Mouse (Mus musculus) spleen, adult 18-20 months (tissue): ENCODE measurements at regions not wholly inside any gene's neighbourhood (a gene's known extent, or its start where the extent isn't known, plus 50 kb on each side); places are given as distances from the start of the nearest gene placed in this dataset.

Source experiments
- DNase-seq, 2 experiments: peaks; one replicate each; pipeline ENCODE4 v3.0.0; 2022; ENCODE audit warnings: mixed read lengths in 2 of 2

DNA sequence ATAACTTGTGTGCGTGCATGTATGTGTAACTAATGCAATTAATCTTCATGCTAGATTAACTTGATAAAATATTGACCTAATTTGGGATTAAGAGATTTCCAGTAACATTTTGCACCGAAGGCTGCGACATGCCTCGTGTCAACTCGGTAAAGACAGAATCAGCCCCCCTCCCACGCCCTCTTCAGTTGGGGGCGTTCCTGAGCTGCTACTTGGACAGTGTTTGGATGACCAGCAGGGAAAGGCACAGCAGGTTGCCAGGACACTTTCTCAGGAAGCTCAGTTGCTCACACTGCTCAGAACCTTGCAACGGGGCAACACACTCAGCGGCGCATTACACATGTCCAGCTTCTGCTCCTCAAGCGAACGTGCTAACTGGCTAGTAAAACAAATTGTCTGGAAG is 326.2 kb upstream of the Fam241a start:
- no peak for DNase-seq

DNA sequence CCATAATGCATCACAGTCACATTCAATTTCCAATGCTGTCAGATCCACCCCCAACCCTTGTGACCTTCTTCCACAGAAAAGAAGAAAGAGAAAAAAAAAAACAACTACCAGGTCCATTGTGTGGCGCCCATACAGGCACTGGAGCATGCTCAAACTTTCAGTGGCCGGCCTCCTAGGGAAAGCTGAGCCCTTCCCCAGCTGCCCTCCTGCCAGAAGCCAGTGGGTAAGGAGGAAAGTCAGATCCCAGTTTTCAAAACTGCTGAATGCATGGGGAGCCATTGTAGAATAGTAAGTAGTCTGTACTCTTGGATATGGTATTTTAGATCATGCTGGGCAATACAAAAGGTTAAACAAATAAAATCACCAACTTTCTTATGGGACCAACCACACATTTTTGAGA is 325.5 kb upstream of the Fam241a start:
- DNase-seq: no peak

DNA sequence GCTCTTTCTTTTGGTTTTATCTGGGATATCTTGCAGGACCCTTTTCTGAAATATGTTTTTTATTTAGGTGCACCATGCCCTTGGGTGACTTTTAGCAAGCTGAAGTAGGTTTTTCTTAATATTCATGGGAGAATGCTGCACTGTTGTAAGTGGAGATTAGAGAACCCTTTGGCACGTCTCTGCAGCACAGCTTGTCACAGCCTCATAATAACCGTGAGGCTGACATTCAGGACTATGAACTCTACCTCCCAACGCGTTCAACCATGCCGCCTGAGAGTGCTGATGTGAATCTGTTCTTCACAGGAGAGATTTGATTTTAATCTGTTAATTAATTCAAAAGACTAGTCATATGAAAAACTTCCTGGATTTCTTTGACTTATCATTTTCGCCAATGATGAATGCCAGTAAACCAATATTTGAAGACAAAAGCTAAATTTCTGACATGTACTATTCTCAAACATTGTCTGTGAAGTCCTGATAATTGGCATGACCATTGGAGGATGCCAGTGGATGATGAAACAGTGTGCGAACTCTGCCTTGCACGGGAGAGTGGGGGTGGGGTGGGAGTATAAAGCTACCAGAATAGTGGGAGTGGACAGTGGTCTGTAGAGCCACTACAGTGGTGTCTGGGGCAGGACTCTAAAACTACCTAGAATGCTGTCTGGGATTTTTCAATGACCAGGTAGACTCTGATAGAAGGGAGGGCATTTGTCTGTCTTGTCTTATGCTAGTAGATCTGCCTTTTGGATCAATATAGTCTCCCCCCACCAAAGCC is 324.8 kb upstream of the Fam241a start:
- no peak for DNase-seq

DNA sequence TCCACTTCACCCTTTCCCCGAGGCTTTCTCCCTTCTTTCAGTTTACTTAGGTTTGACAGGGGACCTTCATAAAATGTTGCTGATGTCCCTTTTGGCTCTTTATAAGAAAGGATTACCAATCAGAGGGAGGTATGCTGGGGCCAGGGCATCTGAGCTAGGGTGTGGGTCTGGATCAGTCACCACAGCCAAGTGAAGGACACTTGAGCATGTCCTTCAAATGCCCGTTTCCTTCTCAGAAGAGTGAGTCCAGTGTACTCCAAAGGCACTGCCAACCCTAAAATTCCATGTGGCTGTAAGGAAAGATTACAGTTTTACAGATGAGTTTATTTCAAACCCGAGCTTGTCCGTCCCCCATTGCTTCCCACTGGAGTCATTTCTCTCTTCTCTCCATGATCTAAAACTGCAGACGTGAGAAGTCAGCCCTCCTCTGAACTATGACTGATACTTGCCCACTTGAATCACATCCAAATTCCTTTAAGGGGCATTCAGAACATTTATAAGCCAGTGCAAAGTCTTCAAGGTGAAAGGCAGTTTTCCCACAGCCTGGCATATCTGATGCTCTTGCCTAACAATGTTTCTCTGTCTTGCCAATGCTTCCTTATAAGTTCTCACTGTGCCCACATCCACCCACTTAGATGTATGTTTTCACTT is 321.8 kb upstream of the Fam241a start:
- no peak for DNase-seq

DNA sequence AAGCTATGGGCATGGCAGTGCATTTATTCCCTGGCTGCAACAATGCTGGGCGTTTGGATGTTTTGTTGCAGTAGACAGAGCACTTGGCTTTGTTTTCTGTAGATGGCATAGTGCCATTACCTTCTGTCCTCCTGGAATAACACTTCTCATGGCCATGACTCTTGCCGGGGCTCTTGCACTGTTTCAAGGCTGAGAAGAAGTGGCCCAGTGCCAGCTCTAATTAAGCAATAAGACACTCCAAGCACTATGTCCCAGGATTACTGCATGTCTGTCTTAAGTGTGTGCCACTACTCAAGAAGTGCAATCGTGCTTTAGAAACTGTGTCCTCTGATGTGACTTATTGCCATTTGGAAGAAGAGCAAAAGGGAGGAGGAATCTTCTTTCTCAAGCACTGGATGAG is 316.1 kb upstream of the Fam241a start:
- no peak for DNase-seq

DNA sequence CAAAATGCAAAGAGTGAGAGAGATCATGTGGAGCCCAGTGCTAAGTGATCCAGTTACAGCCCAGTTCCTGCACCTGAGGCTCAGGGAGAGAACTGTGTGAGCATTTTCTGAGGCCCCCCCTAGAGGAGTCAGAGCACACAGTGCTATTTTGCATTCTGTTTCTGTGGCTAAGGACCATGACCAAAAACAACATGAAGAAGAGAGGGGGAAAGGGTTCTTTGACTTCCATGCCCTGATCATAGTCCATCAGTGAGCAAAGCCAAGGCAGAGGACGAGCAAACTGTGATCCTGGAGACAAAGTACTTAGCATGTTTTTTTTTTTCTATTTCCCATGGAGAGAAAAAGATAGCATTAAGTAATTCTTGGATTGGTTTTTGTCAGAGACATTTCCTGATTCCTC is 314.5 kb upstream of the Fam241a start:
- DNase-seq: no peak

DNA sequence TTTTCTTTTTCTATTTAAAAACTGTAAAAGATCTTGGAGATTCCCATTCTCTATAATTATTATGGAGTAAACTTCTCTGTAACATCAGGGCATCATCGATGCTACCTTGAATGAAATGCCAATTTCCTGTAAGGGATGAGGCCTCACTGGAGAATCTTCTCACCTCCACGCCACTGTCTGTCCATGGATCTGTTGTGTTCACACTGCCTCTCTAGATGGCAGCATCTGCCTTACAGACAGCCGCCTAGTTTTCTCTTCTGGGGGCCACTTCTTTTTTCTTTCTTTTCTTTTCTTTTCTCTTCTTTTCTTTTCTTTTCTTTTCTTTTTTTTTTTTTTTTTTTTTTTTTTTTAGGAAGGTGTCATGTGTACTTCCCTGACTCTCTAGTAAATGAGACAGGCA is 310.8 kb upstream of the Fam241a start:
- no peak for DNase-seq

DNA sequence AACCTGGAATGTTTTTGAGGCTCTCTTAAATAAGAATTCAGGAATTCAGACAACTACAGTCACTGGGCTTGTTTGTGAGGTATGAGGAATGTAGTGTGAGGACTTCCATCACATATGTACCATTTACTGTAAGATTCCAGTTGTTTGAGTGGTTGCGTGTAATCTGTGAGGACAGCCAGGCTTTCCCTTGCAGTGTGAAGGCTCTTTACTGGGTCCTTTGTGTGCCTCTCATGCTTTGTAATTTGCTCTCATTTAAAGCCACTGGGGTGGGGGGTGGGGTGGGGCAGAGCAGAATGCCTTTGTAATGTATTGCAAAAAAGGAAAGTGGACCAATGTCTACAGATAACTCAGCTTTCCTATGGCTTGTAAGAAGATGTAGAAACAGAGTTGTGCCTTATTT is 310.4 kb upstream of the Fam241a start:
- no peak for DNase-seq

DNA sequence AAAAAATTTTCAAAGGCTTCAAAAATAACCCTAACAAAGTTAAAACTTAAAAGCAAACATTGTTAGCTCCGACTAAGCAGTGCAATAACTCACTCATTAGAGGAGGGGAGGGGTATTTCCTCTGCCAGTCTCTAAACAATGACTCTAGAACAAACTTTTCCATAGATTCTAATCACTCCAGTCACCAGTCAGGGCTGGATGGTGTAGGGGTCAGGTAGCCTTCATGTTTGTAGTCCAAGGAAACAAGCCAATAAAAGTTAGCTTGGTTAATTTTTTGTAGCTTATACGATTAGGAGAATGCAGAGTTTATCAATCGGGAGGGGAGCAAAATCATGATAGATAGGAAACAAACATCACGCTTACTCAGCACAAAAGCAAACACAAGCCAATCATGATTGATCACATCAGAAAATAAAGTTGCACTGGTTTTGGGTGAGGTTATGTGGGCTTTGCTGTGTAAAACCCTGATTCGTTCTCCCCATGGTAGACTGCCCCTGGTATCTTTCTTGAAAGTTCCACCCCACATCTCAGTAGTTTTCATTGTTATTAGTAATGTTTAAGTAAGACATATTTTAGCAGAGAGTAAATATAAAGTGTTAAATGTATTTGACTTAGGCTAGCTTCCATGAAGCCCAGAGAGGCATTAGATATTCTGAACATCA is 304.6 kb upstream of the Fam241a start:
- no peak for DNase-seq

DNA sequence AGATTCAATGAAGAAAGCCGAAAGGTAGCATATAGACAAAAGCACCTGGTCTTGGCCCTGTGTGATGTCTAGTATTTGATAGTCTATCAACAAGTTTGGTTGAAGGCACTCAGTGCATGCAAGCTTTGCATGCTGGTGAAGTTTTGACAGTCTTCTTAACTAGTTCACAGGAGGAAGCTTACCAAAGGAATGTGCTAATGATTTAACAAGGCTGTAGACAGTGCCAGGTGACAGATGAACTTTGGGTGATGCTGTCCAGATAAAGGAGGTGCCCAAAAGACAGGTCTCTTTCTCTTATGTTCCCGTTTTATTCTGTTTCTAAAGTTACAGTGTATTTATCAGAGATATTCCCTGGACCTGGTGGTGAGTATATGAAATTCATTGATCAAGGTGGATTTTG is 303.3 kb upstream of the Fam241a start:
- DNase-seq: no peak

DNA sequence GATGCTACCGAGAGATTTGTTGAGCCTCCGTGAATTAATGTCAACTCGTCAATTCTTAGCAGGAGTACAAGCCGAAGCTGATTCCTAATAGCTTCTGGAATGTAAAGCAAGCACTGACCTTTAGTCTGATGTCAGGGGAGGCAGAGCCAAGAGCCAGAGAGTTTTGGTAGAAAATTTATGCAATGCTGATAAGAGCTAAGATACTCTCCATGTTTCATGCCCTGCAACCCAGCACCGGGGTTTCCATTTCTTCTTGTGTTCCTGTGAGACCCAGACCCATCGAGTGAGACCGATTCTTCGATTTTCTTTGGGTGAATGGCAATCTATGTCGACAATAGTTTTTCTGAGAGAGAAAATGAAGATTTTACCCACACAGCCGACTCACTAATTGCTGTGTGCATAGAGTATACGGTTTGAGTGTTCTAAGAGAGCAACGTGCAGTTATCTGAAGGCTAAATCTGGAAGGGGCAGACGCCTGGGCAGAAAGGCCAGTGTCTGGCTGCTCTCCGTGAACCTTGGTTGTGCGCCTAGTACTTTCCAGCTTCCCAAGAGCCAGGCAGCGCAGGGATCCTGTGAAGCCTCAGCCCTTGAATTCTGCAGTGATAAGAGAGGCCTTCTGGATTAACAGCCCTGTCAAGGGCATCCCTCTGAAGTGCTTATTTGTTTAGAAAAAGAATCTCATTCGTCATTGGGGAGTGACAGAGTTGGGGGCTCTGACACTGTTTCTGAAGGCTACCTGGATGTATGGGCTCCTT is 296.1 kb upstream of the Fam241a start:
- no peak for DNase-seq

DNA sequence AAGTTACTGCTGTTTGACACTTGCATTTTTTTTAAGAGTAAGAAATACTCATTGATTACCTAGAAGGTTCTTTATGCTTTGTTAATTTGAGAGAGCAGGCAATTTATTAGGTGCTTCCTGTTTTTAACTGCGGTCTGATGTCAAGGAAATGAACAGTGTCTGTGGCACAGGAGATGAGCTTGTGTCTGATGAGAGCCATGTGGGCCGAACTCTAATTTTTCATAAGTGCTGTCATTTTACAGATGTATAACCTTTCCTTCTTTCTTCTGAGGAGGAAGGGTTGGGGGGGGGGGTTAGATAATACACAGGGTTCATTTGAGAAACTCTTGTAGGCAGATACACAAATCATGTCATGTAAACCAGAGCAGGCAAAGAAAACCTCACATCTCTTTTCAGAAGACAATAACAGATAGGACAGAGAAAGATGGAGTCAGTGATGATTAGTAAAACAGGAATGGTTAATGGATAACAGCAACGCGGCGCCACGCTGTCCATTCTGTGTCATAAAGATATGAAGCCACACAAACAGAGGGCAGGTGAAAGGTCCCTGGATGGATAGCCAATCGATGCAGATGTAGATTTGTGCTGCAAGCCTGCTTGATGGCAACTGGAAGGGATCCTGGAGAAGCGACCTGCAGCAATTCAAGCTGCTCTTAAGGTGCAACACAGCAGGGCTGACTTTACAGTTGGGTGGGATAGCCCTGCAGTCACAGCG is 291.4 kb upstream of the Fam241a start:
- DNase-seq: no peak

DNA sequence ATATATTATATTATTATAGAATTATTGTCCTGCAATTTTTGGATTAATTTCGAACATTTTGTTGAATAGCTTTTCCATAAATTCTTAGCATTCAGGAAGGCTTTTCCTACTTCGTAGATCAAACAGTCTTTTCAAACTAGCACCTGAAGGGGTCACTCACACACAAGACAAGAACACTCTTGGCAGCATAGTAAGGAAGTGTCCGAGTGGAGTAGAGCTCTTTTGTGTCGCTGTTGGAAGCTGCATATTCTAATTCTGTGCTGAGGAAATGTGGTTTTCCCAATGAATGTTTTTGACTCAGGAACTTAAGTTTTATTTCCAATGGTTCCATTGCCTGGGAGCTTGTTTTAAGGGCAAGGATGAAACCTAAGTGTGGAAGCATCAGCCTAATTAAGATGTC is 290.2 kb upstream of the Fam241a start:
- DNase-seq: no peak

DNA sequence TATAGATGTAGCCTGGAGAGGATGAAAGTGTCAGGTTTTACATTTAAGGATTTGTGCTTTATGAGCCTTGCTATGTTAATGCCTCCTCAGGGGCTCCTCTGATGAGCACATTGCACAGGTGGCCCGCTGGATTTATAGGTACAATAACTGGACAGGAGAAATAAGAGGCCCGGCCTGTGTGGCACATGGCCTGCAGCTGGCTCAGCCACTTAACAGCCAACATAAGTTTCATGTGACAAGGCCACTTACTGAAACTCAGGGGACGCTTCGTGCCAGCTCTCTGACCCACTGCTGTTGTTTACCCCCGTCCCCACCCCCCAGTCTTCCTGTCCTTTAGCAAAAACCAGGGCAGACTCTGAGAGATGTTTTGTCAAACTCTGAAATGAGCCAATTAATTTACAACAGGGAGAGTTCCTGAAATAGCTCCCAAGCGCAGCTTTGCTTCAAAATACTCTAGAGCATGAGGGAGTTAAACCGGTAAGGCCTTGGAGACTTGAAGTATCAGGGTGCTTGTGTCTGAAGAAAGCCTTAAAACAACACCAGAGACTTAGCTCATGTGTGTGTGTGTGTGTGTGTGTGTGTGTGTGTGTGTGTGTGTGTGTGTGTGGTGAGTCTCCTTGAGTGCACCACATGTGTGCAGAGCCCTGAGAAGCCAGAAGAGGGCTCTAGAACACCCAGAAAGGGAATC is 285.2 kb upstream of the Fam241a start:
- DNase-seq: no peak

DNA sequence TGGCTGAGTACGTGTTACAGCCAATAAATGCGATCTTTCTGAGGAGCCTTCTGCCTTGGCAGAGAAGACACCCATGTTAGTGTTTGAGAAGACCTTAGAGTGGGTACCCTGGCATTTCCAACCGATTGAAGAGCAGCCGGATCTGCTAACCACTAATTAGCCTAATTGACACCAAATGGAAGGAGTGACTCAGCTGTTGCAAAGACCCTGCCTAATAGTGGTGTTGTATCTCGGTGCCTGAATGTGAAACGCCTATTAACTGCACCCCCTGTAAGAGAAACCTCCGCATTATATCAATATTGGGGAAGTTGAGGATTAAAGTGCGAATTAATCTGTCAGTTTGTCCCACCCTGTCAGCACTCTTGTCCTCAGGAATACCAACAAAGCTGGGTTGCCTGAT is 253.1 kb upstream of the Fam241a start:
- DNase-seq: no peak

DNA sequence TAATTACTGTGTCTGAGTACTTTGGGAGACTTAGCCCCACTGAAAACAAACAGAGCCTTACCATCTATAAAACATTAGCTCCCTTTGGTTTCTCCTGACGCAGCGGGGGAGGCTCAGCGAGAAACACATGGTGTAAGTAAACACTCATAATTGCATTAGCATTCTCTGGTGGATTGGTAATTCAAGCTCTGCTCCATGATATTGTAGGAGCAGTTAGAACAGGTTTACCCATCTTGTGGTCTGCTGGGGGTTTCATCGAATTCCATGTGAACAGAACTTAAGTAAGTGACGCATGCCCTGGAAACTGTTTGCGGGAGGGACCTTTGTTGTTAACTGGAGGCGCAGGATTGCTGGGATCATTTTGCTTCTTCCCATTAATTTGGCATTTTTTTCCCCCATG is 249.2 kb upstream of the Fam241a start:
- DNase-seq: no peak

DNA sequence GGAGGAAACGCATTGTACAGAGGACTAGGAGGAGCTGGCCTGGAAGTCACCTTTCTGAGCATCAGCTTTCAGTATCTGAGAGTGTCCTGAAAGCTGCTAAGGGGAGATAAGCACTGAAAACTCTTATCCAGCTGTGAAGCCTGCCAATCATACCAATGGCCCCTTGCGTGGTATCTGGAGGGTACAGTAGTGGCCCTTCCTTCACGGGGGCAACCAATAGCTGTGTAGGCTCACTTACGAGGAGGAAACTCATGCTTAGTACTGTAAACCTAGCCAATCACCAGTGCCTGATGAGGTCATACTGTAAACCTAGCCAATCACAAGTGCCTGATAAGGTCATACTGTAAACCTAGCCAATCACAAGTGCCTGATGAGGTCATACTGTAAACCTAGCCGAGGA is 231.7 kb upstream of the Fam241a start:
- DNase-seq: no peak

DNA sequence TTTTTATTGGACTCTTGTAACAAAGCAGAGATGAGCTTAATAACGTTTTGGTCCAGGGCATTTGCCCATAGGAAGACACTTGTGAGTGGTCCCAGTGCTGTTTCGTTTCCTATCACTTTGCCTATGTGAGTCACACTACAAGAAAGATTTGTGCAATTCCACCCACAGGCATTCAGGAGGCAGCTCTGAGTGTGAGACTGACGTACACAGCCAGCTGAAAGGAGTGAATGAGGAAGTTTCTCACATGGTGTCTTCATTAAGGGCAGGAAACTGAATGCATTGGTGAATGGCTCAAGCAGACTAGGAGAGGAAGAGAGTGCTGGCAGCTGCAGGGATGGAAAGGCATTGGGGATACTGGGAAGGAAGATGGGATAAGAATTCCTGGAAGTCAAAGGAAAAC is 230.5 kb upstream of the Fam241a start:
- DNase-seq: no peak

DNA sequence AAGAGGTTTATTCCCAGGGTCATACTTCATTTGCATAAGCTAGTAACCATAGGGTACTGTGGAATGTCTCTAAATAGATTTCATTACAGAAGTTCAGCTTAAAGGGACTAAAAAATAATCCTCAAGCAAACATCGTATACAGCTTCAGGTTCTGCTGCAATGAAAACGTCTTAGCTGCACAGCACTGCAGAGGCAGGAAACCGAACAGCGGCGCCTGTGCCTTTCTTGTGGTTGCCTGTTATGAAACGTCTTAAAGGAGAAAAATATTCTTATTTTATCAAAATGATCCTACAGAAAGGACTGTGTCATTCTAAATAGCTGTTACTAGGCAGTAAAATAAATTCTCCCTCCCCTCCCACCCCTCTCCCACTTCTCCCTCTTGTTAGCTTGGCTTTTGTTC is 226.0 kb upstream of the Fam241a start:
- no peak for DNase-seq

DNA sequence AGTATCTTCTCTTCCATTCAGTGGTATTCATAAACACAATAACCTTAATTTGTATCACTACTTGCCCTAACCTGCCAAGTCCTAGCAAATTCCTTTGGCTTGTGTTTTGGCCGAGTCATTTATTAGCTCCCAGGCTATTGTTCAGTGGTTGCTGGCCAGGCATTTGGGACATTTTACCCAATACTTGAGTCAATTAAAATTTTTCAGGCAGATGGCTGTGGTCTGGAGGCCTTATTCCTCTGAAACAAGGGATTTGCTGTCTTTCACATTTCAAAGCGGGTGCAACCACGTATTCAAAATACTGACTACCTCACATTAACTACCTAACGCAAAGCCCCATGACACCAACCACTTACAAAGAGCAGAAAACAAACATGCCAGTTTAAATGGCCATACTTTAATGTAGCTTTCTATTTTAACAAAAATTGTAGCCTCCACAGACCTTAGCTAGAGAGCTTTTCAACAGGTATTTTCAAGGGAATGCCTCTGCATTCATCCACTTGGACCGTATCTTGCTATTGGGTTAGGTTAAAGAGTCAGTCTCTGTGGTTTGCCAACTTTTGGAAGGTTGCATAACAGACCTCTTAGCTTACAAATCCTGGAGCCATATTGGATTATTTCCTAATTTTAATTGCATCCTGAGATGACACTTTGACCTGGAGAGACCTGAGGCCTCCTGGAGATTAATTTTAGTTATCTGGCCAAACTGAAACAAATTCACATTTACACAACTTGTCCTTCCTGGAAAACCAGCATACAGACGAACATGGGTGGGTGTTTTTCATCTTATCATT is 224.7 kb upstream of the Fam241a start:
- DNase-seq: no peak

DNA sequence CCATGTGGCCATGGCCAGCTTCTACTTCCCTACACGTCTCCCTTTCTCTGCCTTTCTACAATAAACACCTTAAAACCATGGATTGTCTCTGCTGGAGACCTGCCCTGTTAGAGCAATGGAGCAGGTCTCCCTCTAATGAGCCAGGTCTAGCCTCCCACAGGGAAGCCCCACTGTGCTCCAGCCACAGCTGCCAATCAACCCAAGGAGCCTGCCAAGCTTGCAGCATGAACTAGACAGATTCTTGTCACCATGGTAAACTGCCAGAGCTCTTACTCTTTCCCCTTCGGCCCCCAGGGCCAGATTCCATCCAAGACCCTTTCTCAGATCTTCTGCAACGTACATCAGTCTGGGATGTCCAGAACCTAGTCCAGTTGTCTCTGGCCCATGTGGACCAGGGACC is 217.1 kb upstream of the Fam241a start:
- DNase-seq: no peak
